Comparison of ENCODE assay signal across 18 mouse cellular contexts in the genomic region with DNA sequence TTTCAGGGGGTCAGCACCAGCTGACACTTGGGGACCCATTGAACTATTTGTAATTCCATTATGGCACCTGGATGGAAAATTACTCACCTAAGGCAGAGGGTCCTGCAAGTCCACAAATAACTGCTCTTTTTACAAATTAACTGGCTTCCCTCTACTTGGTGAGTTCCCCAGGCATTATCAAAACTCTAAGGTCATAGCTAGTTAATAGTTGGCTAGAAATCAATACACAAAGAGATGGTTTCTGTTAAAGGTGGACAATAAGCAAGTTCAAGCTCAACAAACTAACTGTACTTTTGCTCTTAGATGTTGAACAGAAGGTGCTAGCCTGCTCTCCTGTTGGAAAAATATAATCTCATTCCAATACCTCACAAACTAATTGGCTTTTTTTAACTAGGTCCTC.
DNase-seq lines count a peak whose midpoint lies in the region; ATAC-seq and TF ChIP-seq lines count a peak whose summit lies in the region.
"Had no signal": no experiment of that assay in that cellular context is flagged by ENCODE, and none has a peak within 500 bp of the region (broad histone marks: within the 10 kb centered on the region; RNA-seq: fewer than 3 reads in every experiment).

No protein-coding gene starts in this region.

- H3K4me3 ChIP-seq in kidney, embryonic 16.5 days (ENCODE audit: low read length): no peak overlapping the region
- H3K4me3 ChIP-seq in stomach, embryonic 14.5 days (ENCODE audit: low read depth, low read length): no peak overlapping the region
- no peak overlapping the region for H3K4me3 ChIP-seq in stomach, postnatal 0 days (ENCODE audit: low read depth, low read length)
- no peak overlapping the region for H3K4me3 ChIP-seq in liver, embryonic 16.5 days (ENCODE audit: low read depth, low read length)
- H3K4me3 ChIP-seq in heart, embryonic 12.5 days: no peak overlapping the region
- H3K4me3 ChIP-seq: embryonic facial prominence, embryonic 10.5 days; forebrain, embryonic 13.5 days; heart, adult 2 months; hindbrain, embryonic 10.5 days had no signal

- no peak for TF ChIP-seq CTCF in stomach, postnatal 0 days (IDR thresholded peaks at IDR 0.05; ENCODE audit: low read depth)

- no peaks in the 10 kb centered on the region for H3K36me3 ChIP-seq in kidney, embryonic 16.5 days (ENCODE audit: insufficient read depth, low read length)
- no peaks in the 10 kb centered on the region for H3K36me3 ChIP-seq in stomach, embryonic 14.5 days (ENCODE audit: control insufficient read depth, insufficient read depth, low read length)
- H3K36me3 ChIP-seq in stomach, postnatal 0 days (ENCODE audit: control insufficient read depth, insufficient read depth, low read length): no peaks in the 10 kb centered on the region
- H3K36me3 ChIP-seq in liver, embryonic 16.5 days (ENCODE audit: control insufficient read depth, insufficient read depth): no peaks in the 10 kb centered on the region
- no peaks in the 10 kb centered on the region for H3K36me3 ChIP-seq in heart, embryonic 12.5 days
- H3K36me3 ChIP-seq: embryonic facial prominence, embryonic 10.5 days; hindbrain, embryonic 10.5 days had no signal

- no peak for DNase-seq in kidney, postnatal 10 days
- no peak for DNase-seq in stomach, postnatal 0 days (ENCODE audit: low spot score)
- no peak for DNase-seq in urinary bladder, postnatal 36 days (ENCODE audit: low spot score in 2 of 2)
- DNase-seq: adrenal gland, adult 2 months; adrenal gland, postnatal 36 days; cerebellum, adult 2 months; forebrain, postnatal 0 days; gastrocnemius, postnatal 14 days; heart, adult 2 months had no signal

- H3K9me3 ChIP-seq in kidney, embryonic 16.5 days (ENCODE audit: low read length): no peaks in the 10 kb centered on the region
- H3K9me3 ChIP-seq in stomach, embryonic 14.5 days (ENCODE audit: control insufficient read depth, low read depth, low read length): no peaks in the 10 kb centered on the region
- H3K9me3 ChIP-seq in stomach, postnatal 0 days (ENCODE audit: control insufficient read depth, low read length): no peaks in the 10 kb centered on the region
- no peaks in the 10 kb centered on the region for H3K9me3 ChIP-seq in liver, embryonic 16.5 days (replicated peaks; ENCODE audit: control insufficient read depth, low read length)
- H3K9me3 ChIP-seq in heart, embryonic 12.5 days (replicated peaks): no peaks in the 10 kb centered on the region
- H3K9me3 ChIP-seq: embryonic facial prominence, embryonic 10.5 days; forebrain, embryonic 13.5 days; hindbrain, embryonic 10.5 days had no signal

- TF ChIP-seq EP300 in stomach, postnatal 0 days (optimal IDR thresholded peaks at IDR 0.05): no peak

- H3K27ac ChIP-seq in kidney, embryonic 16.5 days (ENCODE audit: low read length): peak overlapping the region; percentile 11; the same call in 1 of the 2 replicates
- H3K27ac ChIP-seq in stomach, embryonic 14.5 days (ENCODE audit: low read length): peak overlapping the region; percentile 30; the same call in 1 of the 2 replicates
- no peak overlapping the region for H3K27ac ChIP-seq in stomach, postnatal 0 days (replicated peaks)
- H3K27ac ChIP-seq in liver, embryonic 16.5 days (ENCODE audit: low read length): peak overlapping the region; percentile 76
- H3K27ac ChIP-seq in heart, embryonic 12.5 days (ENCODE audit: poor library complexity, severe bottlenecking): no peak overlapping the region
- H3K27ac ChIP-seq: embryonic facial prominence, embryonic 10.5 days; forebrain, embryonic 13.5 days; heart, adult 2 months; hindbrain, embryonic 10.5 days had no signal

- no peak overlapping the region for H3K9ac ChIP-seq in kidney, embryonic 16.5 days (replicated peaks; ENCODE audit: low read length)
- no peak overlapping the region for H3K9ac ChIP-seq in stomach, embryonic 14.5 days (replicated peaks; ENCODE audit: low read depth, low read length)
- H3K9ac ChIP-seq in stomach, postnatal 0 days (ENCODE audit: low read length): no peak overlapping the region
- H3K9ac ChIP-seq in liver, embryonic 16.5 days (ENCODE audit: low read depth, low read length): no peak overlapping the region
- H3K9ac ChIP-seq in heart, embryonic 12.5 days: no peak overlapping the region
- H3K9ac ChIP-seq: forebrain, embryonic 13.5 days; forebrain, postnatal 0 days had no signal

- H3K4me1 ChIP-seq in kidney, embryonic 16.5 days (ENCODE audit: insufficient read depth, low read length): no peaks in the 10 kb centered on the region
- H3K4me1 ChIP-seq in stomach, embryonic 14.5 days (ENCODE audit: control insufficient read depth, insufficient read depth, low read length): no peaks in the 10 kb centered on the region
- no peaks in the 10 kb centered on the region for H3K4me1 ChIP-seq in stomach, postnatal 0 days (replicated peaks; ENCODE audit: control insufficient read depth, insufficient read depth)
- H3K4me1 ChIP-seq in liver, embryonic 16.5 days (ENCODE audit: control insufficient read depth, low read depth, low read length): no peaks in the 10 kb centered on the region
- H3K4me1 ChIP-seq in heart, embryonic 12.5 days (replicated peaks): no peaks in the 10 kb centered on the region
- H3K4me1 ChIP-seq: embryonic facial prominence, embryonic 10.5 days; hindbrain, embryonic 10.5 days had no signal

- H3K27me3 ChIP-seq in kidney, embryonic 16.5 days (ENCODE audit: insufficient read depth, low read length): no peaks in the 10 kb centered on the region
- H3K27me3 ChIP-seq in stomach, embryonic 14.5 days (ENCODE audit: control insufficient read depth, insufficient read depth, low read length): no peaks in the 10 kb centered on the region
- H3K27me3 ChIP-seq in stomach, postnatal 0 days (ENCODE audit: control insufficient read depth, insufficient read depth, low read length): no peaks in the 10 kb centered on the region
- H3K27me3 ChIP-seq in liver, embryonic 16.5 days (ENCODE audit: control insufficient read depth, insufficient read depth, low read depth, low read length): no peaks in the 10 kb centered on the region
- no peaks in the 10 kb centered on the region for H3K27me3 ChIP-seq in heart, embryonic 12.5 days (replicated peaks)
- H3K27me3 ChIP-seq: forebrain, embryonic 13.5 days; Patski had no signal

- no peak overlapping the region for H3K4me2 ChIP-seq in kidney, embryonic 16.5 days (replicated peaks; ENCODE audit: low read depth, low read length)
- H3K4me2 ChIP-seq in stomach, embryonic 14.5 days (replicated peaks; ENCODE audit: low read depth, low read length): no peak overlapping the region
- no peak overlapping the region for H3K4me2 ChIP-seq in stomach, postnatal 0 days (replicated peaks; ENCODE audit: low read depth)
- no peak overlapping the region for H3K4me2 ChIP-seq in liver, embryonic 16.5 days (ENCODE audit: low read depth, low read length)
- H3K4me2 ChIP-seq in heart, embryonic 12.5 days: no peak overlapping the region
- H3K4me2 ChIP-seq: forebrain, embryonic 13.5 days; heart, embryonic 11.5 days had no signal

- ATAC-seq in kidney, embryonic 16.5 days (ENCODE audit: low FRiP score, low TSS enrichment): no peak
- ATAC-seq in stomach, embryonic 14.5 days (ENCODE audit: insufficient number of reproducible peaks, insufficient read depth, low FRiP score, low read depth): no peak
- ATAC-seq in stomach, postnatal 0 days (ENCODE audit: low FRiP score, low TSS enrichment): no peak
- peak; percentile 59 for ATAC-seq in liver, embryonic 16.5 days (ENCODE audit: low read depth)
- ATAC-seq in heart, embryonic 12.5 days (ENCODE audit: insufficient number of reproducible peaks, low FRiP score): no peak
- ATAC-seq: forebrain, postnatal 0 days; Patski had no signal

Comparison
In these comparisons a context has a peak if more than half of its experiments do, and no peak if none do; other contexts are left out.
1. H3K27ac ChIP-seq: peak in kidney, embryonic 16.5 days (single experiment), stomach, embryonic 14.5 days (single experiment) and liver, embryonic 16.5 days (single experiment); none in stomach, postnatal 0 days (single experiment) and heart, embryonic 12.5 days (single experiment).